Mouse (Mus musculus): ENCODE measurements at regions not wholly inside any gene's neighbourhood (a gene's known extent, or its start where the extent isn't known, plus 50 kb on each side); places are given as distances from the start of the nearest gene placed in this dataset.

- DNase-seq (ENCODE audit: low spot score), result peak; percentile 19
These were observed 206.8 kb downstream of the Etnk1 start for GRCm38 (mm10) chr6:143373686-143374273.

- no peak for DNase-seq (ENCODE audit: low spot score)
These were observed 209.1 kb downstream of the Etnk1 start for GRCm38 (mm10) chr6:143375951-143376713.

GRCm38 (mm10) chr6:143377121-143377520 is 210.1 kb downstream of the Etnk1 start:
- no peak for DNase-seq (ENCODE audit: low spot score)

- DNase-seq (ENCODE audit: low spot score), result no peak
These were observed 211.1 kb downstream of the Etnk1 start for GRCm38 (mm10) chr6:143378126-143378525.

- DNase-seq (ENCODE audit: low spot score), result no peak
These were observed 213.5 kb downstream of the Etnk1 start for GRCm38 (mm10) chr6:143380490-143380889.

- no peak for DNase-seq (ENCODE audit: low spot score)
These were observed 219.8 kb downstream of the Etnk1 start for GRCm38 (mm10) chr6:143386597-143387450.

GRCm38 (mm10) chr6:143393543-143394207 is 226.7 kb downstream of the Etnk1 start:
- DNase-seq (ENCODE audit: low spot score), result no peak

- no peak for DNase-seq (ENCODE audit: low spot score)
These were observed 227.4 kb downstream of the Etnk1 start for GRCm38 (mm10) chr6:143394377-143394776.

- DNase-seq (ENCODE audit: low spot score), result no peak
These were observed 234.4 kb downstream of the Etnk1 start for GRCm38 (mm10) chr6:143401436-143401835.

- no peak for DNase-seq (ENCODE audit: low spot score)
These were observed 234.9 kb downstream of the Etnk1 start for GRCm38 (mm10) chr6:143401921-143402320.

GRCm38 (mm10) chr6:143402766-143403165 is 235.7 kb downstream of the Etnk1 start:
- DNase-seq (ENCODE audit: low spot score), result no peak

GRCm38 (mm10) chr6:143404521-143404920 is 237.5 kb downstream of the Etnk1 start:
- no peak for DNase-seq (ENCODE audit: low spot score)

- no peak for DNase-seq (ENCODE audit: low spot score)
These were observed 245.0 kb downstream of the Etnk1 start for GRCm38 (mm10) chr6:143412056-143412455.

GRCm38 (mm10) chr6:143412721-143413120 is 245.7 kb downstream of the Etnk1 start:
- DNase-seq (ENCODE audit: low spot score), result no peak

- no peak for DNase-seq (ENCODE audit: low spot score)
These were observed 247.8 kb downstream of the Etnk1 start for GRCm38 (mm10) chr6:143414590-143415382.

GRCm38 (mm10) chr6:143415383-143415778 is 248.4 kb downstream of the Etnk1 start:
- no peak for DNase-seq (ENCODE audit: low spot score)

GRCm38 (mm10) chr6:143419872-143420271 is 252.9 kb downstream of the Etnk1 start:
- DNase-seq (ENCODE audit: low spot score), result no peak

- DNase-seq (ENCODE audit: low spot score), result no peak
These were observed 256.0 kb downstream of the Etnk1 start for GRCm38 (mm10) chr6:143423026-143423425.

GRCm38 (mm10) chr6:143425182-143425829 is 258.3 kb downstream of the Etnk1 start:
- DNase-seq (ENCODE audit: low spot score), result no peak

- no peak for DNase-seq (ENCODE audit: low spot score)
These were observed 265.0 kb downstream of the Etnk1 start for GRCm38 (mm10) chr6:143431896-143432450.

Measured in T-cell, adult 2 months (primary cell).